Mouse (Mus musculus): ENCODE measurements around the gene Dglucy. TPM values are rescaled to one million over a fixed set of nuclear protein-coding genes. Genes with fewer than 3 reads are reported as not detected.

Gene Dglucy
- polyA plus RNA-seq, 1 experiment from 2014 or later, result 0.24 TPM

GRCm38 (mm10) chr12:100769871-100770270 is 9.0 kb upstream of the Dglucy start:
- Histone ChIP-seq H3K4me1 (no peaks in the 10 kb centered on the region), H3K27me3 (replicated peaks; ENCODE audit: low read depth, poor library complexity, severe bottlenecking) (no peaks in the 10 kb centered on the region), H3K4me3 (no peak overlapping the region), H3K36me3 (replicated peaks) (no peaks in the 10 kb centered on the region), H3K9me3 (no peaks in the 10 kb centered on the region), H3K27ac (replicated peaks) (no peak overlapping the region)
- 90% methylated on average over 6 of the region's 6 CpGs for WGBS
- no peak for DNase-seq (ENCODE audit: low spot score)

GRCm38 (mm10) chr12:100770765-100771164 is 8.1 kb upstream of the Dglucy start:
- H3K4me1 ChIP-seq, result no peaks in the 10 kb centered on the region
- H3K4me3 ChIP-seq, result no peak overlapping the region
- no peak for DNase-seq (ENCODE audit: low spot score)
- H3K27me3 ChIP-seq (replicated peaks; ENCODE audit: low read depth, poor library complexity, severe bottlenecking), result no peaks in the 10 kb centered on the region
- WGBS, result 86% methylated on average over 3 of the region's 3 CpGs
- no peaks in the 10 kb centered on the region for H3K9me3 ChIP-seq
- H3K36me3 ChIP-seq (replicated peaks), result no peaks in the 10 kb centered on the region
- H3K27ac ChIP-seq (replicated peaks), result no peak overlapping the region

- WGBS, result 57% methylated on average over 7 of the region's 7 CpGs
- no peak overlapping the region for H3K4me3 ChIP-seq
Measured at GRCm38 (mm10) chr12:100772230-100772984, 6.5 kb upstream of the Dglucy start.

GRCm38 (mm10) chr12:100774756-100775155 is 4.1 kb upstream of the Dglucy start:
- Histone ChIP-seq H3K27me3 (replicated peaks; ENCODE audit: low read depth, poor library complexity, severe bottlenecking) (no peaks in the 10 kb centered on the region), H3K9me3 (no peaks in the 10 kb centered on the region), H3K27ac (replicated peaks) (no peak overlapping the region), H3K4me3 (no peak overlapping the region), H3K36me3 (replicated peaks) (no peaks in the 10 kb centered on the region), H3K4me1 (peaks cover 9% of the 10 kb centered on the region)
- WGBS, result 71% methylated on average over 7 of the region's 7 CpGs
- no peak for DNase-seq (ENCODE audit: low spot score)

More at GRCm38 (mm10) chr12:100772230-100772984, 6.5 kb upstream of the Dglucy start:
- no peaks in the 10 kb centered on the region for H3K4me1 ChIP-seq
- H3K36me3 ChIP-seq (replicated peaks), result no peaks in the 10 kb centered on the region
- no peaks in the 10 kb centered on the region for H3K9me3 ChIP-seq
- no peaks in the 10 kb centered on the region for H3K27me3 ChIP-seq (replicated peaks; ENCODE audit: low read depth, poor library complexity, severe bottlenecking)
- no peak overlapping the region for H3K27ac ChIP-seq (replicated peaks)
- no peak for DNase-seq (ENCODE audit: low spot score)

GRCm38 (mm10) chr12:100775291-100775690 is 3.6 kb upstream of the Dglucy start:
- H3K27ac ChIP-seq (replicated peaks), result no peak overlapping the region
- no peaks in the 10 kb centered on the region for H3K36me3 ChIP-seq (replicated peaks)
- H3K4me3 ChIP-seq, result no peak overlapping the region
- DNase-seq (ENCODE audit: low spot score), result no peak
- no peaks in the 10 kb centered on the region for H3K27me3 ChIP-seq (replicated peaks; ENCODE audit: low read depth, poor library complexity, severe bottlenecking)
- H3K9me3 ChIP-seq, result no peaks in the 10 kb centered on the region
- H3K4me1 ChIP-seq, result peaks cover 9% of the 10 kb centered on the region

- Histone ChIP-seq H3K27ac (replicated peaks) (no peak overlapping the region), H3K4me3 (no peak overlapping the region), H3K27me3 (replicated peaks; ENCODE audit: low read depth, poor library complexity, severe bottlenecking) (no peaks in the 10 kb centered on the region), H3K4me1 (peaks cover 9% of the 10 kb centered on the region), H3K9me3 (no peaks in the 10 kb centered on the region), H3K36me3 (replicated peaks) (no peaks in the 10 kb centered on the region)
- WGBS, result 78% methylated on average over 8 of the region's 8 CpGs
- DNase-seq (ENCODE audit: low spot score), result no peak
Measured at GRCm38 (mm10) chr12:100775911-100776581, 2.8 kb upstream of the Dglucy start.

- H3K4me3 ChIP-seq, result no peak overlapping the region
- H3K36me3 ChIP-seq (replicated peaks), result no peaks in the 10 kb centered on the region
- H3K4me1 ChIP-seq, result peaks cover 9% of the 10 kb centered on the region
- 89% methylated on average over 6 of the region's 6 CpGs for WGBS
- H3K9me3 ChIP-seq, result no peaks in the 10 kb centered on the region
- no peak overlapping the region for H3K27ac ChIP-seq (replicated peaks)
- no peaks in the 10 kb centered on the region for H3K27me3 ChIP-seq (replicated peaks; ENCODE audit: low read depth, poor library complexity, severe bottlenecking)
- no peak for DNase-seq (ENCODE audit: low spot score)
Measured at GRCm38 (mm10) chr12:100776991-100777390, 1.9 kb upstream of the Dglucy start.

- H3K27ac ChIP-seq (replicated peaks), result peak overlapping the region; percentile 68
- no peaks in the 10 kb centered on the region for H3K36me3 ChIP-seq (replicated peaks)
- H3K9me3 ChIP-seq, result no peaks in the 10 kb centered on the region
Measured at GRCm38 (mm10) chr12:100778276-100778933, 452 bp upstream of the Dglucy start.

GRCm38 (mm10) chr12:100780416-100780815 is 1.6 kb downstream of the Dglucy start:
- DNase-seq (ENCODE audit: low spot score), result no peak
- Histone ChIP-seq H3K4me3 (no peak overlapping the region), H3K4me1 (peaks cover 13% of the 10 kb centered on the region), H3K36me3 (replicated peaks) (no peaks in the 10 kb centered on the region), H3K27ac (replicated peaks) (no peak overlapping the region), H3K9me3 (no peaks in the 10 kb centered on the region), H3K27me3 (replicated peaks; ENCODE audit: low read depth, poor library complexity, severe bottlenecking) (no peaks in the 10 kb centered on the region)
- 92% methylated on average over 10 of the region's 10 CpGs for WGBS

More at GRCm38 (mm10) chr12:100778276-100778933, 452 bp upstream of the Dglucy start:
- DNase-seq (ENCODE audit: low spot score), result no peak
- Histone ChIP-seq H3K4me1 (peaks cover 9% of the 10 kb centered on the region), H3K27me3 (replicated peaks; ENCODE audit: low read depth, poor library complexity, severe bottlenecking) (no peaks in the 10 kb centered on the region), H3K4me3 (no peak overlapping the region)
- 72% methylated on average over 10 of the region's 10 CpGs for WGBS

- 90% methylated on average over 13 of the region's 13 CpGs for WGBS
- no peak overlapping the region for H3K4me3 ChIP-seq
- H3K27me3 ChIP-seq (replicated peaks; ENCODE audit: low read depth, poor library complexity, severe bottlenecking), result no peaks in the 10 kb centered on the region
- no peak overlapping the region for H3K27ac ChIP-seq (replicated peaks)
- H3K9me3 ChIP-seq, result no peaks in the 10 kb centered on the region
- H3K36me3 ChIP-seq (replicated peaks), result no peaks in the 10 kb centered on the region
- DNase-seq (ENCODE audit: low spot score), result no peak
- peaks cover 15% of the 10 kb centered on the region for H3K4me1 ChIP-seq
Measured at GRCm38 (mm10) chr12:100781428-100782120, 2.7 kb downstream of the Dglucy start.

GRCm38 (mm10) chr12:100784152-100784551 is 5.3 kb downstream of the Dglucy start:
- Histone ChIP-seq H3K27me3 (replicated peaks; ENCODE audit: low read depth, poor library complexity, severe bottlenecking) (no peaks in the 10 kb centered on the region), H3K9me3 (no peaks in the 10 kb centered on the region), H3K4me1 (peaks cover 8% of the 10 kb centered on the region), H3K27ac (replicated peaks) (no peak overlapping the region), H3K36me3 (replicated peaks) (no peaks in the 10 kb centered on the region), H3K4me3 (no peak overlapping the region)
- WGBS, result 84% methylated on average over 2 of the region's 2 CpGs
- DNase-seq (ENCODE audit: low spot score), result no peak

GRCm38 (mm10) chr12:100785344-100785743 is 6.5 kb downstream of the Dglucy start:
- WGBS, result 38% methylated on average over 7 of the region's 7 CpGs
- no peak overlapping the region for H3K4me3 ChIP-seq
- H3K27me3 ChIP-seq (replicated peaks; ENCODE audit: low read depth, poor library complexity, severe bottlenecking), result no peaks in the 10 kb centered on the region
- DNase-seq (ENCODE audit: low spot score), result no peak
- H3K36me3 ChIP-seq (replicated peaks), result no peaks in the 10 kb centered on the region
- no peaks in the 10 kb centered on the region for H3K9me3 ChIP-seq
- H3K4me1 ChIP-seq, result peaks cover 10% of the 10 kb centered on the region; the same call in 1 of the 2 replicates
- H3K27ac ChIP-seq (replicated peaks), result no peak overlapping the region
